Mouse (Mus musculus): ENCODE measurements around the gene Tmem9b. TPM values are rescaled to one million over a fixed set of nuclear protein-coding genes. Genes with fewer than 3 reads are reported as not detected.

Tmem9b gene
- polyA plus RNA-seq, 1 experiment from 2014 or later = 136 TPM

Other genes starting within 250 kb of the Tmem9b start
- 1.6 and 1.7 TPM in 2 replicates for gene Trim66, start 244.7 kb downstream of the Tmem9b start, polyA plus RNA-seq (2015; fragmentation: Nextera tagmentation; extraction: Ambion mirVana)
- 73.6 and 75.9 TPM in 2 replicates for gene Rpl27a, start 233.7 kb downstream of the Tmem9b start, polyA plus RNA-seq (2015; fragmentation: Nextera tagmentation; extraction: Ambion mirVana)
- 18.6 and 18.8 TPM in 2 replicates for gene St5, start 49.3 kb downstream of the Tmem9b start, polyA plus RNA-seq (2015; fragmentation: Nextera tagmentation; extraction: Ambion mirVana)
- 13.3 and 13.9 TPM in 2 replicates for gene Akip1, start 49.2 kb downstream of the Tmem9b start, polyA plus RNA-seq (2015; fragmentation: Nextera tagmentation; extraction: Ambion mirVana)
- gene BC051019, start 29.0 kb downstream of the Tmem9b start, polyA plus RNA-seq (2015; fragmentation: Nextera tagmentation; extraction: Ambion mirVana) = 0.25 and 0.44 TPM in 2 replicates
- gene Ascl3, start 21.1 kb downstream of the Tmem9b start, polyA plus RNA-seq (2015; fragmentation: Nextera tagmentation; extraction: Ambion mirVana) = 0.28 and 0.63 TPM in 2 replicates
- gene Nrip3, start 29.1 kb upstream of the Tmem9b start, polyA plus RNA-seq (2015; fragmentation: Nextera tagmentation; extraction: Ambion mirVana) = 10.9 and 12.8 TPM in 2 replicates
- 1.2 and 2.9 TPM in 2 replicates for gene Scube2, start 112.8 kb upstream of the Tmem9b start, polyA plus RNA-seq (2015; fragmentation: Nextera tagmentation; extraction: Ambion mirVana)
- gene Dennd5a, start 207.6 kb upstream of the Tmem9b start, polyA plus RNA-seq (2015; fragmentation: Nextera tagmentation; extraction: Ambion mirVana) = 38.5 and 40.2 TPM in 2 replicates
- gene Tmem41b, start 234.1 kb upstream of the Tmem9b start, polyA plus RNA-seq (2015; fragmentation: Nextera tagmentation; extraction: Ambion mirVana) = 63.7 and 67.2 TPM in 2 replicates

Measured in midbrain, embryonic 16.5 days (tissue).